Mouse (Mus musculus) lung, postnatal 4 days (tissue): ENCODE results near the gene Ccl12.

Experiments
- DNase-seq, 2 experiments: peaks; one replicate each; pipeline ENCODE4 v3.0.0; 2021

Ccl12 gene

DNA sequence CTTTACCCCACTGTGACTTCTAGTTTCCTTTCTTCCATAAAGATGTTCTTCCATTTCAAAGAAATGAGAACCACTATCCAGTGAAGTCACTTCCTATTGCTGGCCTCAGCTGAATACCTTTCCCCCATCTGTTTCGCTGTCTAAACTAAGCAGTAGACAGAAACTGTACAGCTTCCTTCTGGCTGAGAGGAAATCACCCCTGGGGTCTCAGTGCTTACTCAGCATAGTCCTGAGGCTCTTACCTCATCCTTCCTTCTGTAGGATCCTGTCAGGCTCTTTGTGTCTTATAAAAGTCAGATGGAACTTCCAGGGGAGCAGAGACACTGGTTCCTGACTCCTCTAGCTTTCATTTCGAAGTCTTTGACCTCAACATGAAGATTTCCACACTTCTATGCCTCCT, at the start of gene Ccl12:
Ccl12 (plus strand) TSS at position 317 of the 400 bp plus-strand sequence.
- DNase-seq: no peak

- DNase-seq: no peak
These were observed 47.8 kb upstream of the Ccl12 start for GRCm38 (mm10) chr11:82053849-82054248.

- peak in 1 of 2 experiments; percentile 5 for DNase-seq
These were observed 44.0 kb upstream of the Ccl12 start, which contains the start of gene Ccl11 for GRCm38 (mm10) chr11:82057646-82058045. TSS of gene Ccl11 (plus strand) at chr11:82057823.

DNA sequence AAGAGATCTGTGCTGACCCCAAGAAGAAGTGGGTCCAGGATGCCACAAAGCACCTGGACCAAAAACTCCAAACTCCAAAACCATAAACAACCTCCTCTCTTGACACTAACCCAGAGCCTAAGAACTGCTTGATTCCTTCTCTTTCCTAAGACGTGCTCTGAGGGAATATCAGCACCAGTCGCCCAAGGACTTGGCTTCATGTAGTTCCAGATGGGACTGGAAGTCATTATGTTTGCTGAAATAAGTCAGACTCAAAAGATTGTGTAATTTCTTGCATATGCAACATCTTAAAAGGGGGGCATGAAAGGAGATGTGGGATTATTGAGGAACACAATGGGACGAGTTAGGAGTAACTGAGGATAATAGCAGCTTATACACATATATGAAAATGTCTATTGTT, 39.4 kb upstream of the Ccl12 start:
- no peak for DNase-seq

- DNase-seq: no peak
These were observed 38.2 kb upstream of the Ccl12 start for GRCm38 (mm10) chr11:82063454-82063853.

DNA sequence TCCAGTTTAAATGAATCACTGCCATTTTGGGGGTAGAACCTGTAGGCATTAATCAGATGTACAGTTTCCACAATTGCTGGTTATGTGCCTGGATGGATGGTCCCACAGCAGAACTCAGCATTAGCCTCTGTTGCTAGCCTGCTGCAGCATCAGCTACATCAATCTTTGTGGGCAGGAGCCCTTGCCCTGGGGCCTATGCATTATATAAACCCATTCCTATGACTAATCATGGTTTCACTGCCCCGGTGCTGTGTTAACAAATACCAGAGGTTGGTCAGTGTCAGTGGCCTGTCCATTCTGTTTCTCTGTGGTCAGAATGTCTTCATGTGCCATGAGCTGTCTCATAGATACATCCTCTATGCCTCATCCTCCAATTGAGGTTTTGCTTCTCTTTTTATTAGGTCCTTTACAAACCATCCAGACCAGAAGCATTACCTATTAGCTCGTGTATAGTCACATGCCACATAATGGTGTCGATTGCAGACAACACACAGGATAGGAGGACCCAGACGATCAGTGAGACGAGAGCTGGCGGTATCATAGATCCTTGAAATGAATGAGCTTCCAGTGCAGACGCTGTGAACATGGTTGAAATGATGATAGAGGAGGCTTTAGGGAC, 34.6 kb upstream of the Ccl12 start:
- no peak for DNase-seq

DNA sequence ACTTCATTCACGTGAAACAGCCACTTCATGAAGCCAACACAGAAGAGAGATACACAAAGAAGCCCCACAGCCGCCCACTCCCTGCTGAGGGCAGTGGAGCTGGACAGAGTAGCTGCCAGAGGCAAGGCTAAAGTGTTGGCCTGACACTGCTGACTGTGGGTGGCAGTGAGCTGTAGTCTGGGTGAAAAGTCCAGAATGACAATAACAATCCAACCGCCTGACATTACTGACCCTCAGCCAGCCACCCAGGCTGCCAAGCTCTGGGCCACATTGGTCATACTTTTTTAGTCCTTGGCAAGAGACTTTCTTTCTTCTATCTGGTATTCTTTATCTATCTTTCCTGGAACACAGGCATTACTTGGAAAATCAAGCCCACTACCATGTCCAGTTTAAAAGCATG, 30.6 kb upstream of the Ccl12 start:
- peak in 1 of 2 experiments; percentile 29 for DNase-seq

- DNase-seq: peak in 1 of 2 experiments; percentile 5
These were observed 29.3 kb upstream of the Ccl12 start for GRCm38 (mm10) chr11:82072374-82072773.

- DNase-seq: peak in 1 of 2 experiments; percentile 7
These were observed 28.7 kb upstream of the Ccl12 start for GRCm38 (mm10) chr11:82072984-82073383.

GRCm38 (mm10) chr11:82073686-82074085, 28.0 kb upstream of the Ccl12 start:
- no peak for DNase-seq

GRCm38 (mm10) chr11:82077031-82077430, 24.6 kb upstream of the Ccl12 start:
- DNase-seq: no peak

DNA sequence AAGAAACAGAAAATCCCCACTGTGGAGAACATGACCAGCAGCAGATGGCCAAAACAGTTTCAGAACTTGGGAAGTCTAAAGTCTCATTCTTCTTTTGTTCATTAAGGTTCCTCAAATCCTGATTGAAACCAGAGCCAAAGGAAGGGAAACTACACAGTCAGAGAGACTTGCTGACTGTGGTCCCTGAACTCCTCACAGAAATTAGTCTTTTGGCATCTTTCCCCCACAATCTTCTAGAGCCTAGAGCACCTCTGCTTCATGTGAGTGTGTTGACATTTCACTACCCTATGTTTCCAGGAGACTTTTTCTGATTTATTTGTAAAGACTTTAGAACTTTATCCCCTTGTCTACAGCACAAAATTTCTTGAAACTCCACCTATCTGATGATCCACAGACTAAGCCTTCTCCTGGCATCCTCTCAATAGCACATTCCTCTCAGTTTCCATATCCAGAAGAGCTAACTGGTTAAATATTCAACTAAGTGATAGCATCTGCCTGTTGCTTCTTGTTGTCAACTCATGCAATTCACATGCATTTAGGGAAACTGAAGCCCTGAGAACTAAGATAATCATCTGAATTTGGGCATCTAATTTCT, 23.4 kb upstream of the Ccl12 start:
- DNase-seq: no peak

DNA sequence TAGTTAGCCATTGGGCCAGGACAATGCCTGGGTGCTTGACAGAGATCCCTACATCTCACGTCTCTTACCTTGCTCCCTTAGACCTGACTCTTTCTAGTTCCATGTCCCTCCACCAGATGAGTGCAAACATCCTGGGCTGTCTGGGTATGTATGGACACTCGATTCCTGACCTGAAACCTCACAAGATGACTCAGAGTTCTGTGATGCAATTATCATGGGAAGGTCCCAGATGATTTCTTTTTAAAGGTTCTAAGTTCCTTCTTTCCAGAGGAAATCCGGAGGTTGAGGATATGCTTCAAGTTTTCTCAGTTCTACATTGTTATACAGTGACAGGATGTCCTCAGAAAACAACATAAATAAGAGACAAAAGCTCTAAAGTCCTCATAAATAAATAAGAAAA, 20.8 kb upstream of the Ccl12 start:
- DNase-seq: no peak

DNA sequence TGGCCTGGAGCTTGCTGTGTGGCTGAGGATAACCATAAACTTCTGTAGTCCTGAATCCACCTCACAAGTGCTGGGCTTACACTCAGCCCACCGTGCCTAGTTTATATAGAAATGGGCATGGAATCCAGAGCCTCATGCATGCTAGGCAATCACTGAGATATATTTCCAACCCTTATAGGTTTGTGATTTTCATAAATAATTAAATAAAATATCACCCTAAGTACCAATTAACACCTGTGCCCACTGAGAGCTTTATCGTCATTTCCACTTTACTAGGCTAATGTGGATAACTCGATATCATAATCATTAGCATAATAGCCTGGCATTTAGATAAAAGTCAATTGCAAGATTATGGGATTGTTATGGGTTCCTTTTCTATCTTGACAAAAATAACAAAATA, 17.3 kb upstream of the Ccl12 start:
- DNase-seq: no peak

DNA sequence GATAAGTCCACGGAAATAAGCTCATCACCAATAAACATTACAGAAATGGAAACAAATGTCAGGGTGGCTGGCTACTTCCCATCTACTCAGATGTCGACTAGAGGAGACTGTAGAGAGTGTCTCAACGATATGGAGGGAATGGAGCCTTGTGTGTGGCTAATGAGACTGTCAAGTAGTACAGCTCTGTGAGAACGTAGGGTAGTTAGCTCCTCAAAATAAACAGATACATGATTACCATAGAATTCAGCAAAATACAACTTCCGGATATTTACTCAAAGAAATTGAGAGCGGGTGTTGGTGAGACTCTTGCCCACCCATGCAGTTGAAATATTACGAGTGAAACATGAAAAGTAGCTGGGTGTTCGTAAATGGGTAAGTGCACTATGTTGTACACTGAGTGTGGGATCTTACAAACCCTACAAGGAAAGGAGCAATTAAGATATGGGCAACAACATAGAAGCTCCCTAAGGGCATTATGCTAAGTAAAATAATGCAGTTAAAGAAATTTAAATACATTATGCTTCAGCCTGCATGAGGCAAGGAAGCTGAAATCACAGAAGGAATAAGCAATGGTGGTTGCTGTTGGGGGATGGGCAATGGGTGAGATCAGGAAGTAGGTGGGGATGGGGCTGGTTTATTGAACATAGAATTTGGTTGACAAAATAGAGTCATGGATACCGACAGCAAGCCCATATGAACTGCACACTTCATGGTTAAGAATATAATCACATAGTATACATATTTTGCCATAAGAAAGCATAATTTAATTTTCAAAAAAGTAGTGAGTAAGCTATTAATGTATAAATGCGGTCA, 1.9 kb upstream of the Ccl12 start:
- DNase-seq: no peak

GRCm38 (mm10) chr11:82101087-82101486, 558 bp upstream of the Ccl12 start:
- no peak for DNase-seq

DNA sequence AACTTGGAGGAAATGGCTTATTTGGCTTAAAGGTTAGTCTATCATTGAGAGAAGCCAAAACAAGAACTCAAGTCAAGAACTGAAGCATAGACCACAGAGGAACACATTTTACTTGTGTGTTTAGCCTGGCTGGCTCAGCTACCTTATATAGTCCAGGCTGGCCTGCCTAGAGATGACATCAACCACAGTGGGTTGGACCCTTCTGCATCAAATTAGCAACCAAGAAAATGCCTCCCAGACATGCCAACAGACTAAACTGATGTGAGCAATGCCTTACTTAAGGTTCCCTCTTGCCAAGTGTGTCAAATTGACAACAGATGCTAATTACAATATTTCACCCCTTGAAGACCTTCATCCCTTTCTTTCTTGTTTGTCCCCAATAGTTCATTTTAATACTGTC, 8.0 kb downstream of the Ccl12 start:
- DNase-seq: no peak

DNA sequence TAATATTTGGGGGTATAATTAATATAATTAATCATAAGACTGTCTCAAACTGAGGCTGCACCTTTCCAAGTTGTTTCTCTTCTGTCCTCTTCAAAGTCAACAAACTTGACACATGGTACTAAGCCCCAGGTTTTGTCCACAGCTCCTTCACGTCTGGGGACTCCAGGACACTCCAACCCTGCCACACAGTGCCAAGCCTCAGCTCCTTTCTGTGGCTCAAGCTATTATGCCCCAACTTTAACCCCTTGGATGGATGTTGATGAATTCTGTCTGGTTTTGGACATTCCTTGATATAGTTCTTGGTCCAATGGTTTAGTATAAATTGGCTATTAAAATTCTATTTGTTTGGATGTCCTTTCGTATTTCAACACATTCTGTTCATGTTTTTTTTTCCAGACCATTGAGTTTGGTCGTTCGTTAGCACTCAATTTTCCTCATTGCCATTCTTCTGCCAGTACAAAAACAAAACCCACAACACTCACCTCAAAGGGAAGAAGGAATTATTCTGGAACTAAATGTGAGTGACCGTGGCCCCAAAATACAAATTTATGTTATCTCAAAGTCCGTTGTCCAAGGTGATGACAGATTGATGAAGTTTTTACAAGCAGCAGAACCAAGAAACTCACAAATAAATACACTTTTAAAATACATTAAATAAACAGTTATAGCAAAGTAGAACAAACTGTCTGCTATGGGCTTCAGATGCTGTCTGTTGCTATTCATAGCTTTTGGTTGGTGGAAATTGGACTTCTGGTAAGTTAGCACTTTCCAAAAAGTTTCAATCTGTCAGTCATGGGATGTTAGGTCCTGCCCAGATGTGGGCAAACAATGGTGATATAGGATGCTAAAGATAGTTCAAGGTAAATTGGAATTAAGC, 9.0 kb downstream of the Ccl12 start:
- DNase-seq: no peak

GRCm38 (mm10) chr11:82114885-82115284, 13.2 kb downstream of the Ccl12 start, which contains the start of gene Ccl8:
TSS of gene Ccl8 (plus strand) at chr11:82115185.
- no peak for DNase-seq

GRCm38 (mm10) chr11:82116041-82116440, 14.4 kb downstream of the Ccl12 start:
- DNase-seq: no peak

DNA sequence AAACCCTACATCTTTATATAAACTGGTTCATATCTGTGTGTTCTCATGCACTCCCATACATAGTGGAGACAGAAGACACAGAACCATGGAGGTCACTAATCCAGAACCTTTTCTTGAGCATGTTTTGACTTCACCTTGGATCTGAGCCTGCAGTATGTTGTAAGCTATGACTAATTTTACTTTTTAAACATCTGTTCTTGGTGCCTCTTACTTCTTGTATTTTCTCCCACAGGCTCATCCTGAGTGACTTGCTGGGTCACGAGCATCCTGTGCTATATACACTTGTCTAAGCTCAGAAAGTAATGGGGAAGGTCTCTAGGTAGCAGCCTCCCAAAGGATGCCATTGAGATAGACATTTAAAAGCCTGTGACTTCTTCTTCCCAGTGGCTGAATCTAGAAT, 31.3 kb downstream of the Ccl12 start:
- DNase-seq: no peak

DNA sequence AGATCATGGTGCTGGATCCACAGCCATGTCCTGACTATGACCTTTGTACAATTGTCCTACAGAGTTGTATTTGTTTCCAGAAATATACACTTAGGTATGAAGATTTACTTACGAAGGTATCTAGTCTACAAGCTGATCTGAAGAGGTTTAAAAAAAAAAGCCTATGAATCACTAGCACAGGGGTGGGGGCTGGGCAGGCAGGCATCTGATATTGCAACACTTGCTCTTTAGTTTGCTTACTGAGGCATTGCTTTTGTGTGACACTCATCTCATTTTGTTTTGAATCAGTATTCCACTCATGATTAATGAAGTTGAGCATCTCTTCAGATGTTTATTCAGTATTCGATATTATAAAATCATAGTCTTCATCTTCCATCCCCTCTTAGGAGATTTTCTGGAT, 34.6 kb downstream of the Ccl12 start:
- DNase-seq: no peak
